Mouse (Mus musculus): ENCODE measurements around the gene 1700069L16Rik. TPM values are rescaled to one million over a fixed set of nuclear protein-coding genes. Genes with fewer than 3 reads are reported as not detected.

The 1700069L16Rik gene
- polyA plus RNA-seq, 1 experiment from 2014 or later: not detected

- no peak overlapping the region for H3K9ac ChIP-seq
- no peak overlapping the region for H3K27ac ChIP-seq
- H3K36me3 ChIP-seq (replicated peaks): no peaks in the 10 kb centered on the region
- ATAC-seq (replicated peaks): no peak
- H3K4me3 ChIP-seq: no peak overlapping the region
- H3K4me2 ChIP-seq: no peak overlapping the region
- 88% methylated on average over 10 of the region's 10 CpGs for WGBS
- no peaks in the 10 kb centered on the region for H3K4me1 ChIP-seq
- H3K27me3 ChIP-seq (replicated peaks): no peaks in the 10 kb centered on the region
- H3K9me3 ChIP-seq: no peaks in the 10 kb centered on the region
Observed at GRCm38 (mm10) chr5:113678743-113679452, 45.7 kb downstream of the 1700069L16Rik start.

- Histone ChIP-seq H3K4me3 (no peak overlapping the region), H3K9me3 (no peaks in the 10 kb centered on the region), H3K27ac (no peak overlapping the region), H3K27me3 (replicated peaks) (no peaks in the 10 kb centered on the region), H3K4me1 (no peaks in the 10 kb centered on the region), H3K9ac (no peak overlapping the region), H3K36me3 (replicated peaks) (no peaks in the 10 kb centered on the region), H3K4me2 (no peak overlapping the region)
- ATAC-seq (replicated peaks): no peak
- 94% methylated on average over 5 of the region's 7 CpGs for whole genome bisulfite sequencing
Observed at GRCm38 (mm10) chr5:113677541-113677940, 47.0 kb downstream of the 1700069L16Rik start.

GRCm38 (mm10) chr5:113674851-113675250 lies 49.7 kb downstream of the 1700069L16Rik start:
- H3K9me3 ChIP-seq: no peaks in the 10 kb centered on the region
- no peak overlapping the region for H3K27ac ChIP-seq
- H3K27me3 ChIP-seq (replicated peaks): no peaks in the 10 kb centered on the region
- WGBS: 84% methylated on average over 7 of the region's 7 CpGs
- H3K36me3 ChIP-seq (replicated peaks): no peaks in the 10 kb centered on the region
- no peak overlapping the region for H3K4me2 ChIP-seq
- H3K4me3 ChIP-seq: no peak overlapping the region
- ATAC-seq (replicated peaks): no peak
- no peaks in the 10 kb centered on the region for H3K4me1 ChIP-seq
- H3K9ac ChIP-seq: no peak overlapping the region

- no peaks in the 10 kb centered on the region for H3K9me3 ChIP-seq
- H3K27ac ChIP-seq: no peak overlapping the region
- no peak for ATAC-seq (replicated peaks)
- no peak overlapping the region for H3K4me2 ChIP-seq
- H3K36me3 ChIP-seq (replicated peaks): no peaks in the 10 kb centered on the region
- no peaks in the 10 kb centered on the region for H3K27me3 ChIP-seq (replicated peaks)
- H3K9ac ChIP-seq: no peak overlapping the region
- H3K4me3 ChIP-seq: no peak overlapping the region
- H3K4me1 ChIP-seq: no peaks in the 10 kb centered on the region
- WGBS: 89% methylated on average over 7 of the region's 7 CpGs
Observed at GRCm38 (mm10) chr5:113672456-113672855, 52.1 kb downstream of the 1700069L16Rik start.

- no peaks in the 10 kb centered on the region for H3K27me3 ChIP-seq (replicated peaks)
- H3K9me3 ChIP-seq: no peaks in the 10 kb centered on the region
- H3K4me2 ChIP-seq: no peak overlapping the region
- no peak overlapping the region for H3K4me3 ChIP-seq
- no peak overlapping the region for H3K27ac ChIP-seq
- no peak overlapping the region for H3K9ac ChIP-seq
- no peak for ATAC-seq (replicated peaks)
- H3K36me3 ChIP-seq (replicated peaks): no peaks in the 10 kb centered on the region
- WGBS: 76% methylated on average over 6 of the region's 6 CpGs
- H3K4me1 ChIP-seq: no peaks in the 10 kb centered on the region
Observed at GRCm38 (mm10) chr5:113670597-113670996, 54.0 kb downstream of the 1700069L16Rik start.

- Histone ChIP-seq H3K4me2 (no peak overlapping the region), H3K4me1 (no peaks in the 10 kb centered on the region), H3K9me3 (no peaks in the 10 kb centered on the region), H3K36me3 (replicated peaks) (no peaks in the 10 kb centered on the region), H3K4me3 (no peak overlapping the region), H3K27ac (no peak overlapping the region), H3K9ac (no peak overlapping the region), H3K27me3 (replicated peaks) (no peaks in the 10 kb centered on the region)
- ATAC-seq (replicated peaks): no peak
- WGBS: 64% methylated on average over 3 of the region's 3 CpGs
Observed at GRCm38 (mm10) chr5:113670110-113670509, 54.5 kb downstream of the 1700069L16Rik start.

GRCm38 (mm10) chr5:113664629-113665195 lies 59.9 kb downstream of the 1700069L16Rik start:
- ATAC-seq (replicated peaks): no peak
- Histone ChIP-seq H3K27me3 (replicated peaks) (no peaks in the 10 kb centered on the region), H3K36me3 (replicated peaks) (no peaks in the 10 kb centered on the region), H3K4me2 (no peak overlapping the region), H3K9ac (no peak overlapping the region), H3K9me3 (no peaks in the 10 kb centered on the region), H3K27ac (no peak overlapping the region), H3K4me3 (no peak overlapping the region), H3K4me1 (peaks cover 4% of the 10 kb centered on the region; the same call in 1 of the 2 replicates)
- WGBS: 81% methylated on average over 12 of the region's 12 CpGs

GRCm38 (mm10) chr5:113664127-113664526 lies 60.4 kb downstream of the 1700069L16Rik start:
- peaks cover 4% of the 10 kb centered on the region; the same call in 1 of the 2 replicates for H3K4me1 ChIP-seq
- no peaks in the 10 kb centered on the region for H3K36me3 ChIP-seq (replicated peaks)
- WGBS: 92% methylated on average over 6 of the region's 6 CpGs
- H3K9me3 ChIP-seq: no peaks in the 10 kb centered on the region
- no peak for ATAC-seq (replicated peaks)
- no peak overlapping the region for H3K4me3 ChIP-seq
- H3K27ac ChIP-seq: no peak overlapping the region
- H3K4me2 ChIP-seq: no peak overlapping the region
- no peak overlapping the region for H3K9ac ChIP-seq
- H3K27me3 ChIP-seq (replicated peaks): no peaks in the 10 kb centered on the region

GRCm38 (mm10) chr5:113660872-113661271 lies 63.7 kb downstream of the 1700069L16Rik start:
- no peak overlapping the region for H3K9ac ChIP-seq
- H3K27me3 ChIP-seq (replicated peaks): no peaks in the 10 kb centered on the region
- H3K36me3 ChIP-seq (replicated peaks): no peaks in the 10 kb centered on the region
- no peak overlapping the region for H3K4me2 ChIP-seq
- no peaks in the 10 kb centered on the region for H3K9me3 ChIP-seq
- peaks cover 4% of the 10 kb centered on the region; the same call in 1 of the 2 replicates for H3K4me1 ChIP-seq
- no peak overlapping the region for H3K27ac ChIP-seq
- ATAC-seq (replicated peaks): no peak
- H3K4me3 ChIP-seq: no peak overlapping the region
- WGBS: 73% methylated on average over 10 of the region's 10 CpGs

- 86% methylated on average over 12 of the region's 12 CpGs for WGBS
- no peak for ATAC-seq (replicated peaks)
- Histone ChIP-seq H3K9ac (no peak overlapping the region), H3K4me1 (peaks cover 10% of the 10 kb centered on the region), H3K36me3 (replicated peaks) (no peaks in the 10 kb centered on the region), H3K9me3 (no peaks in the 10 kb centered on the region), H3K27me3 (replicated peaks) (no peaks in the 10 kb centered on the region; the same call in 1 of the 2 replicates), H3K4me3 (no peak overlapping the region), H3K27ac (no peak overlapping the region), H3K4me2 (no peak overlapping the region)
Observed at GRCm38 (mm10) chr5:113654821-113655220, 69.8 kb downstream of the 1700069L16Rik start.

GRCm38 (mm10) chr5:113654206-113654605 lies 70.4 kb downstream of the 1700069L16Rik start:
- no peak for ATAC-seq (replicated peaks)

GRCm38 (mm10) chr5:113652215-113652614 lies 72.4 kb downstream of the 1700069L16Rik start:
- no peaks in the 10 kb centered on the region for H3K36me3 ChIP-seq (replicated peaks)
- 30% methylated on average over 5 of the region's 5 CpGs for WGBS
- no peak for ATAC-seq (replicated peaks)
- no peaks in the 10 kb centered on the region for H3K9me3 ChIP-seq
- H3K4me1 ChIP-seq: peaks cover 11% of the 10 kb centered on the region
- peaks cover 3% of the 10 kb centered on the region; the same call in 1 of the 2 replicates for H3K27me3 ChIP-seq (replicated peaks)
- no peak overlapping the region for H3K4me3 ChIP-seq
- H3K9ac ChIP-seq: no peak overlapping the region
- no peak overlapping the region for H3K4me2 ChIP-seq
- no peak overlapping the region for H3K27ac ChIP-seq

More at GRCm38 (mm10) chr5:113654206-113654605, 70.4 kb downstream of the 1700069L16Rik start:
- H3K27ac ChIP-seq: no peak overlapping the region
- H3K27me3 ChIP-seq (replicated peaks): peaks cover 3% of the 10 kb centered on the region; the same call in 1 of the 2 replicates
- no peak overlapping the region for H3K4me2 ChIP-seq
- H3K4me3 ChIP-seq: no peak overlapping the region
- no peak overlapping the region for H3K9ac ChIP-seq
- 82% methylated on average over 11 of the region's 11 CpGs for WGBS
- peaks cover 11% of the 10 kb centered on the region for H3K4me1 ChIP-seq
- no peaks in the 10 kb centered on the region for H3K36me3 ChIP-seq (replicated peaks)
- H3K9me3 ChIP-seq: no peaks in the 10 kb centered on the region
